Mouse (Mus musculus): ENCODE data around the gene Snrpa.
"Not testable (repeated sequence)": the region's sequence is repeated elsewhere in the genome, so short reads cannot be mapped to it uniquely, and the experiment has no call there.

Snrpa gene

GRCm38 (mm10) chr7:27195681-27196611 is at the start of gene Snrpa, which contains the start of gene BC024978:
Snrpa (minus strand) TSS chr7:27196271.
BC024978 (plus strand) TSS chr7:27195781.
- DNase-seq, result peak; percentile 100

GRCm38 (mm10) chr7:27244088-27244487 is 48.0 kb upstream of the Snrpa start:
- DNase-seq, result not testable (repeated sequence)

- no peak for DNase-seq
Measured at GRCm38 (mm10) chr7:27243211-27243610, 47.1 kb upstream of the Snrpa start.

GRCm38 (mm10) chr7:27238568-27238967 is 42.5 kb upstream of the Snrpa start:
- DNase-seq, result no peak

GRCm38 (mm10) chr7:27237527-27237926 is 41.5 kb upstream of the Snrpa start:
- no peak for DNase-seq

- DNase-seq, result no peak
Measured at GRCm38 (mm10) chr7:27235726-27236125, 39.7 kb upstream of the Snrpa start.

GRCm38 (mm10) chr7:27233300-27233699 is 37.2 kb upstream of the Snrpa start:
- no peak for DNase-seq

GRCm38 (mm10) chr7:27232781-27233281 is 36.8 kb upstream of the Snrpa start, which contains the start of gene Coq8b:
Coq8b (plus strand) TSS chr7:27233023.
- peak; percentile 100 for DNase-seq

GRCm38 (mm10) chr7:27231693-27232331 is 35.7 kb upstream of the Snrpa start:
- DNase-seq, result peak; percentile 98

GRCm38 (mm10) chr7:27230781-27231180 is 34.7 kb upstream of the Snrpa start:
- no peak for DNase-seq

- DNase-seq, result no peak
Measured at GRCm38 (mm10) chr7:27228865-27229264, 32.8 kb upstream of the Snrpa start.

GRCm38 (mm10) chr7:27228281-27228821 is 32.3 kb upstream of the Snrpa start, which contains the start of gene Itpkc:
Itpkc (minus strand) TSS chr7:27228661.
- peak; percentile 99 for DNase-seq

- no peak for DNase-seq
Measured at GRCm38 (mm10) chr7:27227676-27228075, 31.6 kb upstream of the Snrpa start.

- DNase-seq, result no peak
Measured at GRCm38 (mm10) chr7:27227276-27227675, 31.2 kb upstream of the Snrpa start.

GRCm38 (mm10) chr7:27224877-27225575 is 29.0 kb upstream of the Snrpa start:
- peak; percentile 97 for DNase-seq

GRCm38 (mm10) chr7:27222538-27222937 is 26.5 kb upstream of the Snrpa start:
- no peak for DNase-seq

GRCm38 (mm10) chr7:27221939-27222338 is 25.9 kb upstream of the Snrpa start:
- DNase-seq, result no peak

- no peak for DNase-seq
Measured at GRCm38 (mm10) chr7:27219937-27220336, 23.9 kb upstream of the Snrpa start.

- DNase-seq, result no peak
Measured at GRCm38 (mm10) chr7:27218586-27218985, 22.5 kb upstream of the Snrpa start.

GRCm38 (mm10) chr7:27212626-27213025 is 16.6 kb upstream of the Snrpa start:
- DNase-seq, result no peak

- DNase-seq, result peak; percentile 87
Measured at GRCm38 (mm10) chr7:27203730-27204449, 7.8 kb upstream of the Snrpa start.

GRCm38 (mm10) chr7:27198779-27199178 is 2.7 kb upstream of the Snrpa start:
- DNase-seq, result peak; percentile 90
